In genomic region chr6:126664569-126664968, GRCm38 (mm10) we compare ENCODE assay signal across 27 mouse cellular contexts. TPM values are rescaled to one million over a fixed set of nuclear protein-coding genes. Genes with fewer than 3 reads are reported as not detected.
DNase-seq lines count a peak whose midpoint lies in the region; ATAC-seq and TF ChIP-seq lines count a peak whose summit lies in the region.
"Had no signal": no experiment of that assay in that cellular context is flagged by ENCODE, and none has a peak within 500 bp of the region (broad histone marks: within the 10 kb centered on the region; RNA-seq: fewer than 3 reads in every experiment).

No protein-coding gene starts in this region.

- H3K9me3 ChIP-seq in midbrain, embryonic 11.5 days (ENCODE audit: control insufficient read depth, low read length), result no peaks in the 10 kb centered on the region
- H3K9me3 ChIP-seq in midbrain, embryonic 10.5 days (replicated peaks), result no peaks in the 10 kb centered on the region
- H3K9me3 ChIP-seq in midbrain, embryonic 13.5 days, result no peaks in the 10 kb centered on the region
- H3K9me3 ChIP-seq in midbrain, embryonic 15.5 days, result no peaks in the 10 kb centered on the region
- H3K9me3 ChIP-seq in midbrain, postnatal 0 days (ENCODE audit: low read length), result no peaks in the 10 kb centered on the region
- no peaks in the 10 kb centered on the region for H3K9me3 ChIP-seq in intestine, postnatal 0 days (ENCODE audit: control insufficient read depth)
- H3K9me3 ChIP-seq: embryonic facial prominence, embryonic 13.5 days; embryonic facial prominence, embryonic 15.5 days; forebrain, embryonic 10.5 days; forebrain, embryonic 12.5 days; forebrain, embryonic 15.5 days had no signal

- no peaks in the 10 kb centered on the region; the same call in 1 of the 2 replicates for H3K27me3 ChIP-seq in midbrain, embryonic 11.5 days (ENCODE audit: control insufficient read depth, insufficient read depth, low read length)
- peaks cover 41% of the 10 kb centered on the region for H3K27me3 ChIP-seq in midbrain, embryonic 10.5 days (ENCODE audit: low read depth, poor library complexity, severe bottlenecking)
- H3K27me3 ChIP-seq in midbrain, embryonic 13.5 days, result peaks cover 12% of the 10 kb centered on the region
- 0 out of 2 replicates have a peak, but pooled peaks cover 2% of the 10 kb centered on the region for H3K27me3 ChIP-seq in midbrain, embryonic 15.5 days (replicated peaks)
- no peaks in the 10 kb centered on the region; the same call in 1 of the 2 replicates for H3K27me3 ChIP-seq in midbrain, postnatal 0 days (ENCODE audit: insufficient read depth, low read length)
- H3K27me3 ChIP-seq in intestine, postnatal 0 days (replicated peaks; ENCODE audit: control insufficient read depth, insufficient read depth, low read length), result no peaks in the 10 kb centered on the region
- H3K27me3 ChIP-seq: forebrain, embryonic 15.5 days had no signal

- no peak overlapping the region for H3K9ac ChIP-seq in midbrain, embryonic 11.5 days (ENCODE audit: low read length)
- no peak overlapping the region for H3K9ac ChIP-seq in midbrain, embryonic 13.5 days (replicated peaks)
- H3K9ac ChIP-seq in midbrain, embryonic 15.5 days, result no peak overlapping the region
- H3K9ac ChIP-seq in midbrain, postnatal 0 days (replicated peaks; ENCODE audit: low read length, poor library complexity, severe bottlenecking), result no peak overlapping the region
- H3K9ac ChIP-seq in intestine, postnatal 0 days (ENCODE audit: low read depth, low read length), result no peak overlapping the region
- H3K9ac ChIP-seq: embryonic facial prominence, embryonic 13.5 days; embryonic facial prominence, embryonic 15.5 days; forebrain, embryonic 12.5 days; forebrain, embryonic 15.5 days had no signal

- peak; percentile 4 for DNase-seq in midbrain, embryonic 11.5 days (ENCODE audit: low spot score, missing footprints)
- DNase-seq in midbrain, embryonic 10.5 days (ENCODE audit: low spot score), result no peak
- DNase-seq in midbrain, postnatal 0 days (ENCODE audit: low spot score), result no peak
- no peak for DNase-seq in kidney, postnatal 4 days
- no peak for DNase-seq in adrenal gland, postnatal 36 days
- DNase-seq: adrenal gland, adult 2 months; adrenal gland, postnatal 10 days; adrenal gland, postnatal 25 days; cerebellum, adult 11 months; cerebellum, adult 18-20 months; cerebellum, adult 8-10 months; cerebellum, adult 9-11 months; cerebellum, postnatal 14 days; cerebellum, postnatal 36 days; embryo, embryonic 11 days had no signal

- no peak overlapping the region for H3K4me3 ChIP-seq in midbrain, embryonic 11.5 days (ENCODE audit: low read depth, low read length)
- H3K4me3 ChIP-seq in midbrain, embryonic 10.5 days, result no peak overlapping the region
- no peak overlapping the region for H3K4me3 ChIP-seq in midbrain, embryonic 13.5 days (replicated peaks)
- H3K4me3 ChIP-seq in midbrain, embryonic 15.5 days, result no peak overlapping the region
- no peak overlapping the region for H3K4me3 ChIP-seq in midbrain, postnatal 0 days (ENCODE audit: low read depth, low read length)
- no peak overlapping the region for H3K4me3 ChIP-seq in intestine, postnatal 0 days (ENCODE audit: low read depth, low read length)
- H3K4me3 ChIP-seq: embryonic facial prominence, embryonic 13.5 days; embryonic facial prominence, embryonic 15.5 days; erythroblast, embryonic 14.5 days; forebrain, embryonic 10.5 days; forebrain, embryonic 12.5 days; forebrain, embryonic 15.5 days had no signal

- no peak overlapping the region for H3K4me2 ChIP-seq in midbrain, embryonic 11.5 days
- H3K4me2 ChIP-seq in midbrain, embryonic 13.5 days (replicated peaks), result no peak overlapping the region
- no peak overlapping the region for H3K4me2 ChIP-seq in midbrain, embryonic 15.5 days
- H3K4me2 ChIP-seq in midbrain, postnatal 0 days (ENCODE audit: low read depth, low read length, poor library complexity, severe bottlenecking), result no peak overlapping the region
- no peak overlapping the region for H3K4me2 ChIP-seq in intestine, postnatal 0 days (replicated peaks; ENCODE audit: low read depth)
- H3K4me2 ChIP-seq: embryonic facial prominence, embryonic 13.5 days; embryonic facial prominence, embryonic 15.5 days; forebrain, embryonic 12.5 days; forebrain, embryonic 15.5 days had no signal

- TF ChIP-seq CTCF in midbrain, postnatal 0 days (IDR thresholded peaks at IDR 0.05), result no peak
- TF ChIP-seq CTCF in intestine, postnatal 0 days (IDR thresholded peaks at IDR 0.05; ENCODE audit: low read depth), result no peak

- H3K4me1 ChIP-seq in midbrain, embryonic 11.5 days (ENCODE audit: control insufficient read depth, insufficient read depth, low read length), result no peaks in the 10 kb centered on the region
- H3K4me1 ChIP-seq in midbrain, embryonic 10.5 days, result peaks cover 33% of the 10 kb centered on the region
- 0 out of 2 replicates have a peak, but pooled peaks cover 7% of the 10 kb centered on the region for H3K4me1 ChIP-seq in midbrain, embryonic 13.5 days (replicated peaks)
- no peaks in the 10 kb centered on the region for H3K4me1 ChIP-seq in midbrain, embryonic 15.5 days
- H3K4me1 ChIP-seq in midbrain, postnatal 0 days (ENCODE audit: insufficient read depth, low read length), result peaks cover 3% of the 10 kb centered on the region; the same call in 1 of the 2 replicates
- no peaks in the 10 kb centered on the region for H3K4me1 ChIP-seq in intestine, postnatal 0 days (replicated peaks; ENCODE audit: control insufficient read depth, insufficient read depth, low read length)
- H3K4me1 ChIP-seq: embryonic facial prominence, embryonic 13.5 days; embryonic facial prominence, embryonic 15.5 days; forebrain, embryonic 15.5 days had no signal

- H3K36me3 ChIP-seq in midbrain, embryonic 11.5 days (ENCODE audit: control insufficient read depth, insufficient read depth, low read length), result no peaks in the 10 kb centered on the region
- H3K36me3 ChIP-seq in midbrain, embryonic 10.5 days, result no peaks in the 10 kb centered on the region
- no peaks in the 10 kb centered on the region for H3K36me3 ChIP-seq in midbrain, embryonic 13.5 days
- H3K36me3 ChIP-seq in midbrain, embryonic 15.5 days (replicated peaks), result no peaks in the 10 kb centered on the region
- H3K36me3 ChIP-seq in midbrain, postnatal 0 days (ENCODE audit: insufficient read depth, low read length), result no peaks in the 10 kb centered on the region
- no peaks in the 10 kb centered on the region for H3K36me3 ChIP-seq in intestine, postnatal 0 days (ENCODE audit: control insufficient read depth, insufficient read depth)
- H3K36me3 ChIP-seq: embryonic facial prominence, embryonic 13.5 days; embryonic facial prominence, embryonic 15.5 days; forebrain, embryonic 10.5 days; forebrain, embryonic 12.5 days; forebrain, embryonic 15.5 days had no signal

- ATAC-seq in midbrain, embryonic 11.5 days (ENCODE audit: low FRiP score), result no peak
- peak; percentile 37; the same call in 1 of the 2 replicates for ATAC-seq in midbrain, embryonic 13.5 days
- ATAC-seq in midbrain, embryonic 15.5 days (replicated peaks), result peak; percentile 74
- peak; percentile 65; the same call in 1 of the 2 replicates for ATAC-seq in midbrain, postnatal 0 days (ENCODE audit: low FRiP score)
- ATAC-seq in intestine, postnatal 0 days, result no peak
- ATAC-seq: forebrain, embryonic 15.5 days had no signal

- H3K27ac ChIP-seq in midbrain, embryonic 11.5 days (ENCODE audit: low read depth, low read length), result no peak overlapping the region
- H3K27ac ChIP-seq in midbrain, embryonic 10.5 days (replicated peaks), result no peak overlapping the region
- no peak overlapping the region for H3K27ac ChIP-seq in midbrain, embryonic 13.5 days
- H3K27ac ChIP-seq in midbrain, embryonic 15.5 days, result no peak overlapping the region
- H3K27ac ChIP-seq in midbrain, postnatal 0 days (ENCODE audit: low read depth, low read length), result no peak overlapping the region
- H3K27ac ChIP-seq in intestine, postnatal 0 days (ENCODE audit: low read depth, low read length), result no peak overlapping the region
- H3K27ac ChIP-seq: embryonic facial prominence, embryonic 13.5 days; embryonic facial prominence, embryonic 15.5 days; forebrain, embryonic 10.5 days; forebrain, embryonic 12.5 days; forebrain, embryonic 15.5 days had no signal

- WGBS in midbrain, embryonic 11.5 days, result 70% methylated on average over 3 of the region's 3 CpGs
- 72% methylated on average over 3 of the region's 3 CpGs for WGBS in midbrain, embryonic 10.5 days
- WGBS in midbrain, embryonic 13.5 days, result 58% methylated on average over 3 of the region's 3 CpGs
- WGBS in midbrain, embryonic 15.5 days, result 49% methylated on average over 3 of the region's 3 CpGs
- WGBS in midbrain, postnatal 0 days, result 49% methylated on average over 3 of the region's 3 CpGs
- 63% methylated on average over 3 of the region's 3 CpGs for WGBS in intestine, postnatal 0 days

RNA-seq across cellular contexts. Expression of gene Kcna1, which starts 18.4 kb away (rescaled TPM):
- polyA plus RNA-seq in midbrain, embryonic 11.5 days (2014; fragmentation: Nextera tagmentation; extraction: Ambion mirVana), result 0.66 and 0.74 TPM in 2 replicates
- 1.9 and 2.5 TPM in 2 replicates for polyA plus RNA-seq in midbrain, embryonic 10.5 days (2016; fragmentation: Nextera tagmentation; extraction: Ambion mirVana)
- 1.5 and 2.5 TPM in 2 replicates for polyA plus RNA-seq in midbrain, embryonic 13.5 days (2015; fragmentation: Nextera tagmentation; extraction: Ambion mirVana)
- polyA plus RNA-seq in midbrain, embryonic 15.5 days (2015; fragmentation: Nextera tagmentation; extraction: Ambion mirVana), result 1.5 and 1.6 TPM in 2 replicates
- 2.1 and 4.2 TPM in 2 replicates for total RNA-seq in midbrain, postnatal 0 days (2014; rRNA removed)
- polyA plus RNA-seq in midbrain, postnatal 0 days (2015; fragmentation: Nextera tagmentation; extraction: Ambion mirVana), result 2.0 and 2.2 TPM in 2 replicates
- polyA plus RNA-seq in intestine, postnatal 0 days (2015; fragmentation: Nextera tagmentation; extraction: Ambion mirVana), result 0.10 and 0.16 TPM in 2 replicates
- 1 to 10 TPM; 1.4 to 2.4 TPM for total RNA-seq in adrenal gland, postnatal 36 days (2021)
- total RNA-seq: common myeloid progenitor, adult 5-6 weeks; MEL had no signal
- polyA plus RNA-seq: C2C12; erythroblast, embryonic 14.5 days had no signal

Comparison
In these comparisons a context has a peak if more than half of its experiments do, and no peak if none do; other contexts are left out.
1. ATAC-seq: peak in midbrain, embryonic 13.5 days (single experiment), midbrain, embryonic 15.5 days (single experiment) and midbrain, postnatal 0 days (single experiment); none in midbrain, embryonic 11.5 days (single experiment) and intestine, postnatal 0 days (single experiment).